Mouse (Mus musculus): ENCODE measurements at regions not wholly inside any gene's neighbourhood (a gene's known extent, or its start where the extent isn't known, plus 50 kb on each side); places are given as distances from the start of the nearest gene placed in this dataset.

GRCm38 (mm10) chr2:172727576-172727975 is 178.2 kb downstream of the Tfap2c start:
- no peak for TF ChIP-seq CTCF (IDR thresholded peaks at IDR 0.05; ENCODE audit: low read depth, low read length)
- TF ChIP-seq POLR2A (IDR thresholded peaks at IDR 0.05; ENCODE audit: extremely low read depth, insufficient read depth, low read length): no peak

All from liver, adult 2 months (tissue).